Mouse (Mus musculus): Measurements from ENCODE around the gene Foxd1.

Foxd1 gene

GRCm38 (mm10) chr13:98354090-98354801, at the start of gene Foxd1:
Foxd1 (plus strand) TSS chr13:98354242.
- peak; percentile 24 for DNase-seq

- no peak for DNase-seq
Measured at GRCm38 (mm10) chr13:98305257-98305656, 48.8 kb upstream of the Foxd1 start.

- no peak for DNase-seq
Measured at GRCm38 (mm10) chr13:98306393-98306792, 47.6 kb upstream of the Foxd1 start.

- DNase-seq = no peak
Measured at GRCm38 (mm10) chr13:98306852-98307475, 47.1 kb upstream of the Foxd1 start.

GRCm38 (mm10) chr13:98308004-98308403, 46.0 kb upstream of the Foxd1 start:
- no peak for DNase-seq

GRCm38 (mm10) chr13:98308724-98309123, 45.3 kb upstream of the Foxd1 start:
- no peak for DNase-seq

GRCm38 (mm10) chr13:98311597-98311996, 42.4 kb upstream of the Foxd1 start:
- DNase-seq = no peak

- no peak for DNase-seq
Measured at GRCm38 (mm10) chr13:98313631-98314030, 40.4 kb upstream of the Foxd1 start.

- DNase-seq = peak in 1 of 2 experiments; percentile 16
Measured at GRCm38 (mm10) chr13:98315124-98315523, 38.9 kb upstream of the Foxd1 start.

GRCm38 (mm10) chr13:98316140-98316479, 37.9 kb upstream of the Foxd1 start:
- no peak for DNase-seq

- peak; percentile 93 to 94 for DNase-seq
Measured at GRCm38 (mm10) chr13:98316480-98317245, 37.4 kb upstream of the Foxd1 start, which contains the start of gene Btf3. Btf3 (minus strand) TSS chr13:98317006.

GRCm38 (mm10) chr13:98317246-98317677, 36.8 kb upstream of the Foxd1 start:
- DNase-seq = no peak

GRCm38 (mm10) chr13:98317911-98318310, 36.1 kb upstream of the Foxd1 start:
- DNase-seq = no peak

- no peak for DNase-seq
Measured at GRCm38 (mm10) chr13:98325034-98325433, 29.0 kb upstream of the Foxd1 start.

GRCm38 (mm10) chr13:98332106-98332505, 21.9 kb upstream of the Foxd1 start:
- peak; percentile 41 to 43 for DNase-seq

- DNase-seq = no peak
Measured at GRCm38 (mm10) chr13:98336205-98336604, 17.8 kb upstream of the Foxd1 start.

- DNase-seq = peak in 1 of 2 experiments; percentile 2
Measured at GRCm38 (mm10) chr13:98340506-98340905, 13.5 kb upstream of the Foxd1 start.

- no peak for DNase-seq
Measured at GRCm38 (mm10) chr13:98349491-98349890, 4.6 kb upstream of the Foxd1 start.

GRCm38 (mm10) chr13:98351527-98351926, 2.5 kb upstream of the Foxd1 start:
- peak in 1 of 2 experiments; percentile 23 for DNase-seq

- no peak for DNase-seq
Measured at GRCm38 (mm10) chr13:98352381-98352975, 1.6 kb upstream of the Foxd1 start.

GRCm38 (mm10) chr13:98353709-98354089, 343 bp upstream of the Foxd1 start:
- DNase-seq = no peak

GRCm38 (mm10) chr13:98354871-98355558, 973 bp downstream of the Foxd1 start:
- peak in 1 of 2 experiments; percentile 3 for DNase-seq

All from lung, adult 18-20 months (tissue).